Comparison of ENCODE assay signal across 17 mouse cellular contexts in the genomic region with DNA sequence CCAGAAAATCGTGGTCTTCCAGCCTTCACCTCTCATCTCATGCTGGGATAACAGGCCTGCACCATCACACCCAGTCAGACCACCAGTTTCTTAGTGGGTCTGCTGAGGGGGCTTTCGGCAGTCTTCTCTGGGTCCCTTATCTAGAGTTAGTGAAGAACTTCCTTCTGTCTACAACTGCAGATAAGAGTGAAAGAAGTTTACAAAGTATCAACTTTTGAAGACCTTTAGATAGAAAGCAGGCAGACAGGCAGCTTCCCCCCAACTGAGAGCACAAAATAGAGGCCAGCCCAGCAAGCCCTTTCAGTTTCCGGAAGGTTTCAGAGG. TPM values are rescaled to one million over a fixed set of nuclear protein-coding genes. Genes with fewer than 3 reads are reported as not detected.
DNase-seq lines count a peak whose midpoint lies in the region; ATAC-seq and TF ChIP-seq lines count a peak whose summit lies in the region.
"Had no signal": no experiment of that assay in that cellular context is flagged by ENCODE, and none has a peak within 500 bp of the region (broad histone marks: within the 10 kb centered on the region; RNA-seq: fewer than 3 reads in every experiment).

No protein-coding gene starts in this region.

- H3K27ac ChIP-seq in heart, embryonic 13.5 days (replicated peaks), result peak overlapping the region; percentile 82
- peak overlapping the region; percentile 71; the same call in 1 of the 2 replicates for H3K27ac ChIP-seq in lung, embryonic 14.5 days (ENCODE audit: low read depth)
- peak overlapping the region; percentile 81 for H3K27ac ChIP-seq in liver, embryonic 12.5 days
- H3K27ac ChIP-seq in stomach, embryonic 16.5 days (ENCODE audit: low read length), result peak overlapping the region; percentile 69
- H3K27ac ChIP-seq in hindbrain, embryonic 16.5 days (ENCODE audit: low read depth, low read length), result no peak overlapping the region
- H3K27ac ChIP-seq: hindbrain, postnatal 0 days; limb, embryonic 15.5 days; midbrain, embryonic 13.5 days had no signal

- ATAC-seq in heart, embryonic 13.5 days (ENCODE audit: extremely low read depth, insufficient number of reproducible peaks, low FRiP score, low TSS enrichment), result no peak
- no peak for ATAC-seq in lung, embryonic 14.5 days (ENCODE audit: insufficient read depth)
- no peak for ATAC-seq in liver, embryonic 12.5 days
- no peak for ATAC-seq in stomach, embryonic 16.5 days (ENCODE audit: insufficient read depth, low FRiP score)
- ATAC-seq in hindbrain, embryonic 16.5 days, result no peak
- ATAC-seq: activated CD4-positive, CD25-positive, alpha-beta regulatory T cell, adult 4 months; forebrain, postnatal 0 days; hindbrain, postnatal 0 days; midbrain, embryonic 13.5 days had no signal

- 13% methylated on average over 3 of the region's 3 CpGs for WGBS in heart, embryonic 13.5 days
- WGBS in lung, embryonic 14.5 days, result 16% methylated on average over 3 of the region's 3 CpGs
- 12% methylated on average over 3 of the region's 3 CpGs for WGBS in liver, embryonic 12.5 days (ENCODE audit: insufficient replicate concordance)
- WGBS in stomach, embryonic 16.5 days, result 29% methylated on average over 3 of the region's 3 CpGs
- WGBS in hindbrain, embryonic 16.5 days, result 42% methylated on average over 3 of the region's 3 CpGs

- no peak overlapping the region for H3K9ac ChIP-seq in heart, embryonic 13.5 days
- no peak overlapping the region for H3K9ac ChIP-seq in lung, embryonic 14.5 days
- H3K9ac ChIP-seq in liver, embryonic 12.5 days, result peak overlapping the region; percentile 54
- 0 out of 2 replicates have a peak overlapping the region, but pooled peaks have one; percentile 24 for H3K9ac ChIP-seq in stomach, embryonic 16.5 days (ENCODE audit: low read length)
- no peak overlapping the region for H3K9ac ChIP-seq in hindbrain, embryonic 16.5 days (ENCODE audit: low read depth, low read length)
- H3K9ac ChIP-seq: forebrain, postnatal 0 days; limb, embryonic 15.5 days; midbrain, embryonic 13.5 days had no signal

- no peaks in the 10 kb centered on the region for H3K36me3 ChIP-seq in heart, embryonic 13.5 days
- H3K36me3 ChIP-seq in lung, embryonic 14.5 days (ENCODE audit: insufficient read depth), result no peaks in the 10 kb centered on the region
- no peaks in the 10 kb centered on the region for H3K36me3 ChIP-seq in liver, embryonic 12.5 days
- H3K36me3 ChIP-seq in stomach, embryonic 16.5 days (ENCODE audit: control insufficient read depth, insufficient read depth, low read length), result no peaks in the 10 kb centered on the region
- no peaks in the 10 kb centered on the region for H3K36me3 ChIP-seq in hindbrain, embryonic 16.5 days (ENCODE audit: control insufficient read depth, insufficient read depth, low read length)
- H3K36me3 ChIP-seq: limb, embryonic 15.5 days; midbrain, embryonic 13.5 days had no signal

- TF ChIP-seq CTCF in lung, embryonic 14.5 days (IDR thresholded peaks at IDR 0.05; ENCODE audit: low read depth), result no peak

- H3K4me3 ChIP-seq in heart, embryonic 13.5 days, result no peak overlapping the region
- no peak overlapping the region for H3K4me3 ChIP-seq in lung, embryonic 14.5 days (ENCODE audit: low read depth, low read length)
- H3K4me3 ChIP-seq in liver, embryonic 12.5 days, result no peak overlapping the region
- H3K4me3 ChIP-seq in stomach, embryonic 16.5 days (replicated peaks; ENCODE audit: low read length), result no peak overlapping the region
- no peak overlapping the region for H3K4me3 ChIP-seq in hindbrain, embryonic 16.5 days (ENCODE audit: low read length)
- H3K4me3 ChIP-seq: erythroblast, embryonic 14.5 days; limb, embryonic 15.5 days; midbrain, embryonic 13.5 days had no signal

- DNase-seq in heart, adult 8-10 months (ENCODE audit: low spot score), result no peak
- no peak for DNase-seq in lung, embryonic 14.5 days
- no peak for DNase-seq in lung, postnatal 4 days
- DNase-seq: cerebellum, adult 11 months; forebrain, postnatal 0 days; gastrocnemius, postnatal 36 days; spleen, adult 18-20 months; thymus, adult 2 months had no signal

- H3K4me2 ChIP-seq in heart, embryonic 13.5 days, result peak overlapping the region; percentile 9
- H3K4me2 ChIP-seq in lung, embryonic 14.5 days, result no peak overlapping the region
- H3K4me2 ChIP-seq in liver, embryonic 12.5 days, result peak overlapping the region; percentile 42
- H3K4me2 ChIP-seq in stomach, embryonic 16.5 days (ENCODE audit: low read depth, low read length), result no peak overlapping the region
- no peak overlapping the region for H3K4me2 ChIP-seq in hindbrain, embryonic 16.5 days (ENCODE audit: low read length)
- H3K4me2 ChIP-seq: limb, embryonic 15.5 days; midbrain, embryonic 13.5 days had no signal

- H3K9me3 ChIP-seq in heart, embryonic 13.5 days, result no peaks in the 10 kb centered on the region
- no peaks in the 10 kb centered on the region for H3K9me3 ChIP-seq in lung, embryonic 14.5 days (ENCODE audit: low read depth, low read length)
- H3K9me3 ChIP-seq in liver, embryonic 12.5 days (replicated peaks), result no peaks in the 10 kb centered on the region
- H3K9me3 ChIP-seq in stomach, embryonic 16.5 days (replicated peaks; ENCODE audit: control insufficient read depth, low read length), result no peaks in the 10 kb centered on the region
- no peaks in the 10 kb centered on the region for H3K9me3 ChIP-seq in hindbrain, embryonic 16.5 days (ENCODE audit: control insufficient read depth, low read length)
- H3K9me3 ChIP-seq: limb, embryonic 15.5 days; midbrain, embryonic 13.5 days had no signal

- H3K4me1 ChIP-seq in heart, embryonic 13.5 days, result peaks cover 35% of the 10 kb centered on the region
- peaks cover 5% of the 10 kb centered on the region; the same call in 1 of the 2 replicates for H3K4me1 ChIP-seq in lung, embryonic 14.5 days (ENCODE audit: insufficient read depth)
- H3K4me1 ChIP-seq in liver, embryonic 12.5 days, result peaks cover 37% of the 10 kb centered on the region
- H3K4me1 ChIP-seq in stomach, embryonic 16.5 days (ENCODE audit: control insufficient read depth, insufficient read depth, low read length), result peaks cover 20% of the 10 kb centered on the region
- H3K4me1 ChIP-seq in hindbrain, embryonic 16.5 days (ENCODE audit: control insufficient read depth, insufficient read depth, low read depth, low read length), result no peaks in the 10 kb centered on the region
- H3K4me1 ChIP-seq: limb, embryonic 15.5 days; midbrain, embryonic 13.5 days had no signal

- H3K27me3 ChIP-seq in heart, embryonic 13.5 days (replicated peaks), result no peaks in the 10 kb centered on the region
- no peaks in the 10 kb centered on the region for H3K27me3 ChIP-seq in lung, embryonic 14.5 days (ENCODE audit: insufficient read depth, low read length)
- peaks cover 30% of the 10 kb centered on the region; the same call in 1 of the 2 replicates for H3K27me3 ChIP-seq in liver, embryonic 12.5 days (replicated peaks)
- no peaks in the 10 kb centered on the region for H3K27me3 ChIP-seq in stomach, embryonic 16.5 days (ENCODE audit: control insufficient read depth, insufficient read depth, low read length)
- no peaks in the 10 kb centered on the region for H3K27me3 ChIP-seq in hindbrain, embryonic 16.5 days (replicated peaks; ENCODE audit: control insufficient read depth, insufficient read depth, low read length)
- H3K27me3 ChIP-seq: limb, embryonic 15.5 days; midbrain, embryonic 13.5 days had no signal

RNA-seq across cellular contexts. Expression of gene Larp1, which starts 24.6 kb away (rescaled TPM):
- polyA plus RNA-seq in heart, embryonic 13.5 days (2015; fragmentation: Nextera tagmentation; extraction: Ambion mirVana), result 11.7 and 12.8 TPM in 2 replicates
- 10 to 100 TPM; 61.6 to 70.0 (median 65.1) TPM for total RNA-seq in heart, adult 8-10 months (2022)
- 24.7 and 26.9 TPM in 2 replicates for polyA plus RNA-seq in lung, embryonic 14.5 days (2014; fragmentation: Nextera tagmentation; extraction: Ambion mirVana)
- 41.6 and 42.4 TPM in 2 replicates for polyA plus RNA-seq in liver, embryonic 12.5 days (2016; fragmentation: Nextera tagmentation; extraction: Ambion mirVana)
- polyA plus RNA-seq in stomach, embryonic 16.5 days (2015; fragmentation: Nextera tagmentation; extraction: Ambion mirVana), result 21.8 and 22.9 TPM in 2 replicates
- 17.3 and 18.0 TPM in 2 replicates for polyA plus RNA-seq in hindbrain, embryonic 16.5 days (2015; fragmentation: Nextera tagmentation; extraction: Ambion mirVana)

Comparison
In these comparisons a context has a peak if more than half of its experiments do, and no peak if none do; other contexts are left out.
1. H3K4me2 ChIP-seq: peak in heart, embryonic 13.5 days (single experiment) and liver, embryonic 12.5 days (single experiment); none in lung, embryonic 14.5 days (single experiment), stomach, embryonic 16.5 days (single experiment) and hindbrain, embryonic 16.5 days (single experiment).
2. H3K9ac ChIP-seq: peak in liver, embryonic 12.5 days (single experiment) and stomach, embryonic 16.5 days (single experiment); none in heart, embryonic 13.5 days (single experiment), lung, embryonic 14.5 days (single experiment) and hindbrain, embryonic 16.5 days (single experiment).